Mouse (Mus musculus) hindbrain, postnatal 0 days (tissue): Measurements from ENCODE around the gene Hivep3. TPM values are rescaled to one million over a fixed set of nuclear protein-coding genes. Genes with fewer than 3 reads are reported as not detected.

Experiments
- ATAC-seq: fragments of 200-750 bp; cut with Nextera tagmentation; 2 replicates; pipeline ENCODE4 v1.8.0; 2017; ENCODE audit warnings: mild to moderate bottlenecking, moderate TSS enrichment, moderate library complexity
- DNase-seq: peaks from one replicate; pipeline ENCODE4 v3.0.0-alpha.2; 2015; ENCODE audit warnings: low spot score
- H3K27ac ChIP-seq: fragments of 300-500 bp; sonication (generic); 2 replicates; pipeline ENCODE4 v1.5.1; 2014; ENCODE audit warnings: mild to moderate bottlenecking
- H3K27me3 ChIP-seq: fragments of 300-500 bp; sonication (generic); 2 replicates; pipeline ENCODE4 v1.6.1; 2014; ENCODE audit warnings: low read length, mixed read lengths; ENCODE audit not compliant: insufficient read depth
- H3K36me3 ChIP-seq: fragments of 300-500 bp; sonication (generic); 2 replicates; pipeline ENCODE4 v1.6.1; 2014; ENCODE audit warnings: low read length, mixed read lengths; ENCODE audit not compliant: insufficient read depth
- H3K4me1 ChIP-seq: fragments of 300-500 bp; sonication (generic); 2 replicates; pipeline ENCODE4 v1.6.1; 2014; ENCODE audit warnings: antibody characterized with exemption, low read length, mixed read lengths; ENCODE audit not compliant: insufficient read depth
- H3K4me2 ChIP-seq: fragments of 300-500 bp; sonication (generic); 2 replicates; pipeline ENCODE4 v1.6.1; 2014; ENCODE audit warnings: low read depth, mild to moderate bottlenecking, low read length, moderate library complexity, mixed read lengths
- H3K4me3 ChIP-seq: fragments of 300-500 bp; sonication (generic); 2 replicates; pipeline ENCODE4 v1.5.1; 2014; ENCODE audit warnings: low read length
- H3K9ac ChIP-seq: fragments of 300-500 bp; sonication (generic); replicated peaks from 2 replicates; pipeline ENCODE4 v1.6.1; 2014; ENCODE audit warnings: mild to moderate bottlenecking, low read length, moderate library complexity, mixed read lengths
- H3K9me3 ChIP-seq: fragments of 300-500 bp; sonication (generic); 2 replicates; pipeline ENCODE4 v1.6.1; 2016; ENCODE audit warnings: low read length, mixed read lengths
- CTCF ChIP-seq: IDR thresholded peaks from 2 replicates; pipeline ENCODE4 v1.5.1; 2016; ENCODE audit warnings: antibody characterized with exemption, control low read depth, low read depth
- WGBS: fragments of 180-500 bp; shearing (Covaris S2); extraction: QIAGEN DNeasy Blood & Tissue Kit; methylation state at CpG from one replicate; pipeline ENCODE4 v1.1.7; 2014; 5-methylcytosine and 5-hydroxymethylcytosine counted together
- polyA plus RNA-seq: library from polyadenylated mRNA; unstranded; fragments of >200 nt; fragmentation: Nextera tagmentation; extraction: Ambion mirVana; gene quantifications from 2 replicates; pipeline ENCODE4 v1.2.1, GENCODE M21; 2015
- total RNA-seq: library from RNA; depleted of rRNA; stranded (reverse); fragments of >200 nt; gene quantifications from 2 replicates; pipeline ENCODE4 v1.2.3, GENCODE M21; 2014

The Hivep3 gene
- total and polyA plus RNA-seq, 2 experiments from 2014 or later = 11.0 to 15.1 TPM

- H3K27ac ChIP-seq = no peak overlapping the region
- no peak overlapping the region for H3K4me3 ChIP-seq
- no peaks in the 10 kb centered on the region for H3K27me3 ChIP-seq
- H3K9ac ChIP-seq = no peak overlapping the region
- no peak for DNase-seq
- H3K36me3 ChIP-seq = no peaks in the 10 kb centered on the region
- H3K9me3 ChIP-seq = no peaks in the 10 kb centered on the region
- ATAC-seq = no peak
- no peaks in the 10 kb centered on the region for H3K4me1 ChIP-seq
- TF ChIP-seq CTCF = no peak
- no peak overlapping the region for H3K4me2 ChIP-seq
Measured at GRCm38 (mm10) chr4:120052481-120052880, 318.9 kb downstream of the Hivep3 start.

DNA sequence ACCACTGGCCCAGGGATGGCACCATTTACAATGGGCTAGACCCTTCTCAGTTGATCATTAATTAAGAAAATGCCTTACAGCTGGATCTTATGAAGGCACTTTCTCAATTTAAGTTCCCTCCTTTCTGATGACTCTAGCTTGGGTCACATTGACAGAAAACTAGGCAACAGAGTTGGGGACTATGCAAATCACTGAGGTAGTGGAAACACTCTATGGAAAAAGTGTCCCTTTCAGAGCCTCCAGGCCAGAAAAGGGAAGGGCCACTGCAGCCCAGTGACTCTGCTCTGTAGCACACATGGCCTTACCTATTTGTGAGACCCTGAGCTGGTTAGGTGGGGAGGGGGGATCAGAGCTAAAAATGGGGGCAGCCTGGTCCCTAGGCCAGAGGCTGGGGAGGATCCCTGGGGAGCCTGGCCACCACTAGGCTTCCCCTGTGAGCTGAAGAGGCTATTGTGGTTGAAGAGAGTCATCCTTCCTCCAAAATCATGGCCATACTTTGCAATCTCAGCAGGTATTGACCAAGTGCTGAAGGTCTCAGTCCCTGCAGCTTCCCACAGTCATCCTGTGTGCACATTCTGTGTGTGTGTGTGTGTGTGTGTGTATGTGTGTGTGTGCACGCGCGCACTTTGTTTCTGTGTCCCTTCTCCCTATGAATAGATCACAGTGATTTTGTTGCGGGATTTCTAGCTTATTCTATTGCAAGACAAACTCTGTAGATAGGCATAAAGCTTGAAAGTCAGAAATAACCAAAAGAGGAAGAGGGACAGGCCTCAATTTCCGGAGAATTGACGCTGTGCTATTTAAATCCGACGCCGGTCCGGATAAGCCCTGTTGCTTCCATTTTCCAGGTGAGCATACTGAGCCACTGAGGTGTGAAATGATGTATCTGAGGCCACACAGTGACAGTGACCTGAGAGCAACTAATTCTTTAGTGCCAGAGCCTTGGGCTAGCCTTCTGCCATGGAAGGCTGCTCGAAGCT, 319.7 kb downstream of the Hivep3 start:
- Histone ChIP-seq H3K9me3 (no peaks in the 10 kb centered on the region), H3K4me3 (no peak overlapping the region), H3K27ac (no peak overlapping the region), H3K4me1 (no peaks in the 10 kb centered on the region), H3K36me3 (no peaks in the 10 kb centered on the region), H3K4me2 (no peak overlapping the region), H3K27me3 (no peaks in the 10 kb centered on the region), H3K9ac (no peak overlapping the region)
- 89% methylated on average over 11 of the region's 11 CpGs for WGBS
- TF ChIP-seq CTCF = no peak
- ATAC-seq = no peak
- no peak for DNase-seq

DNA sequence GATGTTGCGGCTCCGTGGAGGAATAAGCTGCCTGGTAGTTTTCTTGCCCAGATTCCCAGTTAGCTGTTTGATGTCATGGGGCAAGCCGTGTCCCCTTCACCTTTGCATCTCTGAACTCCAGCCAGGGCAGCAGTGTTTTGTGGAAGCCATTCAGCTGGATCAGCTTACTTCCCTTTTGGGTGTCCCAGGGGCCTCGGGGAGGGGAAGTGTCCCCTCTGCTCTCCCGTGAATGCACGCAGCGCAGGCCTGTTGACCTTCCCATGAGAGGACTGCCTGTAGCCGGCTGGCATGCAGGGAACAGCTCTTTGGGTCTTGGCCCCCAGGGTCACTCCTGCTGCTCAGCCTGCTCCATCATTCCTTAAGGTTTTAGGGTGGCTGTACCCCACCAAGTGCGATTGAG, 320.6 kb downstream of the Hivep3 start:
- Histone ChIP-seq H3K27me3 (no peaks in the 10 kb centered on the region), H3K27ac (no peak overlapping the region), H3K4me2 (no peak overlapping the region), H3K4me3 (no peak overlapping the region), H3K36me3 (no peaks in the 10 kb centered on the region), H3K9ac (no peak overlapping the region), H3K4me1 (no peaks in the 10 kb centered on the region), H3K9me3 (no peaks in the 10 kb centered on the region)
- TF ChIP-seq CTCF = no peak
- 78% methylated on average over 9 of the region's 9 CpGs for WGBS
- DNase-seq (no peak), ATAC-seq (no peak)

DNA sequence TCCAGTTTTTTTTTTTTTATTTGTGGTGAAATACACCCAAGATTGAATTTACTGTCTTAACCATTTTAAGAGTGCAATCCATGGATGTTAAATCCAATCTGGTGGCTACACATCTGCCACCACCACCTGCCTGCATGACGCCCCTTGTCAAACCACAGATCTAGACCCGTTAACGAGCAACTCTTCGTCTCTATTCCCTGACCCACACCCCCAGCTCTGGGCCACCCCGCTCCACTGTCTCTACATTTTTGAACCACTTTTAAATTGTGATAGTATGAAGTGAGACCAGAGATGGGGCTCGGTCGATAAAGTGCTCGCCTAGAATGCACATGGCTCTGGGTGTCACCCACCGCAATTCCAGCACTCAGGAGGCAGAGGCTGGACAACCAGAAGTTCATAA, 322.9 kb downstream of the Hivep3 start:
- ATAC-seq = no peak
- Histone ChIP-seq H3K27ac (no peak overlapping the region), H3K36me3 (no peaks in the 10 kb centered on the region), H3K4me3 (no peak overlapping the region), H3K9ac (no peak overlapping the region), H3K27me3 (no peaks in the 10 kb centered on the region), H3K4me2 (no peak overlapping the region), H3K4me1 (no peaks in the 10 kb centered on the region), H3K9me3 (no peaks in the 10 kb centered on the region)
- DNase-seq = no peak
- TF ChIP-seq CTCF = no peak
- WGBS = 89% methylated on average over 9 of the region's 9 CpGs

DNA sequence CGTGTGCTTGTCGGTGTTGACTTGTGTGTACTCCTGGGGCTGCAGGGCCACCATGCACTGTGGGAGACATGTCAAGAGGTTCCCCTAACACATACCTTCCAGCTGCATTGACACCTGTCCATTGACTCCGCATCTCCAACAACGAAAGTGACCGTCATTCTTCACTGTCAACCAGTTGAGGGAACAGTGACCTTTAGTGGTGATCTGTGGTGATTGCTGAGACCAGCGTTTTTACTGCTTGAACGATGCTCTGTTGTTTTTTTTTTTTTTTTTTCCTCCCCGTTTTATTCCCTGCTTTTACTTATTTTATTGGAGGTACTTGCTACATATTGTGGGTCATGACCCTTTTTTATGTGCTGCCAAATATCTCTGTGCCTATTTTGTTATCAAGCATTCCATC, 323.9 kb downstream of the Hivep3 start:
- no peak for DNase-seq
- H3K36me3 ChIP-seq = no peaks in the 10 kb centered on the region
- H3K27ac ChIP-seq = no peak overlapping the region
- H3K9me3 ChIP-seq = no peaks in the 10 kb centered on the region
- H3K27me3 ChIP-seq = no peaks in the 10 kb centered on the region
- ATAC-seq = no peak
- H3K9ac ChIP-seq = no peak overlapping the region
- peak; percentile 18; the same call in 1 of the 2 replicates for TF ChIP-seq CTCF
- no peaks in the 10 kb centered on the region for H3K4me1 ChIP-seq
- H3K4me2 ChIP-seq = no peak overlapping the region
- H3K4me3 ChIP-seq = no peak overlapping the region
- WGBS = 78% methylated on average over 8 of the region's 8 CpGs

- DNase-seq = no peak
- 93% methylated on average over 3 of the region's 3 CpGs for WGBS
Measured at GRCm38 (mm10) chr4:120058157-120058556, 324.6 kb downstream of the Hivep3 start.

GRCm38 (mm10) chr4:120058794-120059193, 325.2 kb downstream of the Hivep3 start:
- 74% methylated on average over 10 of the region's 10 CpGs for WGBS
- Histone ChIP-seq H3K9ac (no peak overlapping the region), H3K4me1 (no peaks in the 10 kb centered on the region), H3K9me3 (no peaks in the 10 kb centered on the region), H3K36me3 (no peaks in the 10 kb centered on the region), H3K27me3 (no peaks in the 10 kb centered on the region), H3K4me3 (no peak overlapping the region), H3K27ac (no peak overlapping the region), H3K4me2 (no peak overlapping the region)
- ATAC-seq (no peak), DNase-seq (no peak)
- no peak for TF ChIP-seq CTCF

More at GRCm38 (mm10) chr4:120058157-120058556, 324.6 kb downstream of the Hivep3 start:
- ATAC-seq = no peak
- no peak overlapping the region for H3K9ac ChIP-seq
- TF ChIP-seq CTCF = no peak
- no peaks in the 10 kb centered on the region for H3K4me1 ChIP-seq
- H3K27ac ChIP-seq = no peak overlapping the region
- no peaks in the 10 kb centered on the region for H3K36me3 ChIP-seq
- no peaks in the 10 kb centered on the region for H3K27me3 ChIP-seq
- no peaks in the 10 kb centered on the region for H3K9me3 ChIP-seq
- no peak overlapping the region for H3K4me3 ChIP-seq
- H3K4me2 ChIP-seq = no peak overlapping the region
